Mouse (Mus musculus) spleen, adult 12 weeks (tissue): ENCODE measurements around the gene Ldoc1.

Experiments used
- DNase-seq: peaks from one replicate; pipeline ENCODE4 v3.0.0; 2022; ENCODE audit warnings: low spot score

The Ldoc1 gene

GRCm38 (mm10) chrX:61709302-61710033 is at the start of gene Ldoc1:
TSS of gene Ldoc1 (plus strand) at chrX:61709497.
- no peak for DNase-seq

DNA sequence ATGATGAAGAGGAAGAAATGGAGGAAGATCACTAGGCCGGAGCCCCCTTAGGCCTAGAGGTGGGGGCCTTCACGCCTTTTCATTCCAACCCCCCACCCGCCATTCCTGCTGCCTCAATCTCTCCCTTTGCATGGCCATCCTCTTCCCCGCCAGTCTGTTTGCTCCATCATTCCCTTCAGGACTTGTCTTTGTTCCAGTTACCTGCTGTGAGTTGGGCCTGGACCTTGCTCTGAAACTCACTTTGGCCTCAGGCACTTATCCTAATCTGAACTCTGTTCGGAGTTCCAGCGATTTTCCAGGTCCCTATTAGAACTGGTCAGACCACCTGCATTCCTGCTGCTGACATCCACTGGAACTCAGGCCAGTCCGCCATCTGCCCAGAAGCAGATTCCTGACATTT is 834 bp downstream of the Ldoc1 start:
- DNase-seq = no peak

DNA sequence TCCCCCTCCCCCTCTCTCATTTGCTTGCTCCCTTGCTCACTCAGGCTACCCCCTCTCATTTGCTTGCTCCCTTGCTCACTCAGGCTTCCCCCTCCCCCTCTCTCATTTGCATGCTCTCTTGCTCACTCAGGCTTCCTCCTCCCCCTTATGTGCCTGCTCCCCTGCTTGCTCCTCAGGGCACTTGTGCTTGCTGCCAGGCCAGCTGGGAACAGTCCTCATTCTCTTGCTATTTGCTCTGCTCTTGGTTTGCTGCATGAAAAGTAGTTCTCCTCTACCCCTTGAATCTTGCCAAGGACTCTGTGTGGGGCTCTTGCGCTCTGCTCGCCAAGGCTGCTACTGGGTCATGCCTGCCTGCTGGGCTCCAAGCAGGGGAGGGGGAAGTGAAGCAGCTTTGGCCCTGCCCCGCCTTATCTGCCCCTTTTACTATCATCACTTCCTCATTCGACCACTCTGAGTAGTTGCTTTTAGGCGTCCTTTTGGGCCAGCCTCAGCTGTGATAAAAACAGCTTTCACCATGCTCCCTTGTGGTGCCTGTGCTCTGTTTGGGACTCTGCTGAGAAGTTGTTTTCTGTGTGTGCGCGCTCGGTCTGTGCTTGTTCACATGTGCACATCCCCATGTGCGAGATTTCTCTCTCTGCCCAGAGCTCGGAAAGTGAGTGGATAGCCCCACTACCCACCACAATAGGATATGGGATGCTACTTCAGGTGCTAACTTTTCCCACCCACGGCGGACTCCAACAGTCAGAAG is 13.2 kb downstream of the Ldoc1 start:
- DNase-seq = no peak

DNA sequence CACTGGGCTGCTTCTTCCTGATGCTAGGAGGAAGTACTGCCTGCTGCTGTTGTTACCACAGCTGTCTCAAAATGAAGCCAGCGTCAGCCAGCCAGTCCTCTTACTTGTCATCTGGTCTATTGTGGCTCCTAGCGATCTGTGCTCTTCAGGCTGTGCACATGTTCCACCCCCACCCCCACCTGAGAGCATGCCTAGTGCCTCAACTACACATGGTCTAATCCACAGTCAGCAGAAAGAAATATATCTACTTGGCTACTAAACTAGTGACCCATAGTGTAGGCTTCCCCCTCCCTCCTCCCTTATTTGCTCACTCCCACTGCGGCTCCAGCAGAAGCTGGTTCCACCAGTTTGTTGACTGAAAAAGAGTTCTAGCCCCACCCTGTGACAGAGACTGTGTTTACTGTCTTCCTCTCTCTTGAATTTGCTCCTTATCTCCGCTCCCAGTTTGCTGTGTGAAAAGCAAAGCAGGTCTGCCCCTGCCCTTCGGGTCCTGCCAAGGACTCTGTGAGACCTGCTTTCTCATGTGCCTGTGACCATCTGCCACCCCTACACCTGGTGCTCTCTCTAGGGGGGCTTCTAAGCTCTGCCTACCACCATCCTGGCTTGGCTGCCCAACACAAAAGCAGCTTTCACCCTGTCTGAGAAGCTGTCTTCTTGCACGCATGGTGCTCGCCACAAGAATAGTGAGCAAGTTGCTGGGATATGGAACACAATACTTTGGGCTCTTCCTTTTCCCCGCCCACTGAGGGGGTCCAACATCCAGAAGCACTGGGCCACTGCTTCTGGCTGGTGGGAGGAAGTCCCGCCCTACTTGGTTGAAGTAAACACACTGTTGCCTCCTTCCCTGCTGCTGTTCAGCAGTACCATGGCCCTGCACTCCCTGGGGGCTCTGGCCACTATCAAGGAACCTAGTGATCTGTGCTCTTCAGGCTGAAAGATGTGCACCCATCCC is 14.0 kb downstream of the Ldoc1 start:
- DNase-seq = no peak

- DNase-seq = no peak
These were observed 18.4 kb downstream of the Ldoc1 start for GRCm38 (mm10) chrX:61727516-61728310.
